Mouse (Mus musculus): ENCODE measurements around the gene Dtx2.

GRCm38 (mm10) chr5:135966866-135967265, 27.7 kb upstream of the Dtx2 start:
- TF ChIP-seq MAFK (IDR thresholded peaks at IDR 0.05; ENCODE audit: insufficient read depth, low read depth, low read length) = no peak
- no peak for TF ChIP-seq ZNF384 (IDR thresholded peaks at IDR 0.05; ENCODE audit: low read depth, low read length)
- TF ChIP-seq HCFC1 (IDR thresholded peaks at IDR 0.05; ENCODE audit: borderline replicate concordance, insufficient read depth, low read length) = no peak
- TF ChIP-seq CHD2 (IDR thresholded peaks at IDR 0.05; ENCODE audit: low read depth, low read length) = no peak
